Mouse (Mus musculus) brain, embryonic 14.5 days (tissue): ENCODE measurements around the gene Pfdn6.

Source experiments
- CTCF ChIP-seq: fragments of 200-500 bp; IDR thresholded peaks from 2 replicates; pipeline ENCODE4 v1.5.1; 2012; ENCODE audit warnings: inconsistent platforms, mild to moderate bottlenecking, moderate library complexity, borderline replicate concordance; ENCODE audit not compliant: insufficient read depth, insufficient read length; ENCODE audit errors: extremely low read depth
- POLR2A ChIP-seq: fragments of 200-500 bp; IDR thresholded peaks from 2 replicates; pipeline ENCODE4 v1.6.1; 2012; ENCODE audit warnings: mild to moderate bottlenecking, inconsistent platforms, borderline replicate concordance; ENCODE audit not compliant: poor library complexity, insufficient read depth, insufficient read length, severe bottlenecking; ENCODE audit errors: extremely low read depth

GRCm38 (mm10) chr17:33959948-33960347 lies 19.8 kb upstream of the Pfdn6 start:
- TF ChIP-seq POLR2A (no peak), CTCF (no peak)
